Mouse (Mus musculus): ENCODE measurements around the gene Pld1. TPM values are rescaled to one million over a fixed set of nuclear protein-coding genes. Genes with fewer than 3 reads are reported as not detected.

The Pld1 gene
- polyA plus RNA-seq, 1 experiment from 2014 or later: 7.6 TPM

DNA sequence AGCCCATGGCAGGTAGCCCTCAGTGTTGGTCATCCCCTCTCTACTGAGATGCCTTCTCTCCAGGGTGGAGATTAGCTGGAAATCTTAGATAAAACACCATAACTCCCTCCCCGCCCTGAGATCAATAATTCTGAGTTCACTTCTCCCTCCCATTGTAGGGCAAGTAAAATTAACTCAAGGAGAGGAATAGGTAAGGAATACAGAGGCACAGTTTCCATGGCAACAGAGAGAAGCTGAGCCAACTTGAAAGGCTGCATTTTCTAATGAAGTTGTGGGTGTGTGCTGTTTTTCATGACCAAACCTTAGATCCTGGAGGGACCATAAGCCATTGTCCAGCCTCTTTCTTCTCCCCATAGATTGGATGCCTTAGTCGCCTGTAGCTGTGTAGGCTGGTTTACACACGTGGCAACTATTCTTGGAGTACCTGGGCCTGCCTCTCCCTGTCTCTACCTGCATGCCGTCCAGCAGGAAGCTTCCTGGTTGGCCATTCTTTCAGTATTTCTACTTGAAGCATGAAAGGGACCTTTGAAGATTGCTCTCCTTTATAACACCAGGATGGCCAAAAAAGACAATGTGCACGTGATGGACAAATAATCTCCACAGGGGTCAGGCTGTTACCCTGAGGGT lies 96.3 kb downstream of the Pld1 start:
- Histone ChIP-seq H3K4me3 (ENCODE audit: low read depth, low read length) (no peak overlapping the region), H3K27me3 (ENCODE audit: control insufficient read depth, insufficient read depth, low read length) (no peaks in the 10 kb centered on the region), H3K27ac (ENCODE audit: low read length) (no peak overlapping the region), H3K36me3 (ENCODE audit: control insufficient read depth, insufficient read depth, low read length) (no peaks in the 10 kb centered on the region), H3K4me2 (replicated peaks; ENCODE audit: low read depth, low read length) (no peak overlapping the region), H3K9ac (replicated peaks; ENCODE audit: low read depth, low read length) (no peak overlapping the region), H3K9me3 (ENCODE audit: control insufficient read depth, low read depth, low read length) (no peaks in the 10 kb centered on the region), H3K4me1 (ENCODE audit: control insufficient read depth, insufficient read depth, low read length) (no peaks in the 10 kb centered on the region)
- WGBS: 70% methylated on average over 5 of the region's 5 CpGs
- no peak for ATAC-seq (ENCODE audit: insufficient number of reproducible peaks, insufficient read depth, low FRiP score, low read depth)

DNA sequence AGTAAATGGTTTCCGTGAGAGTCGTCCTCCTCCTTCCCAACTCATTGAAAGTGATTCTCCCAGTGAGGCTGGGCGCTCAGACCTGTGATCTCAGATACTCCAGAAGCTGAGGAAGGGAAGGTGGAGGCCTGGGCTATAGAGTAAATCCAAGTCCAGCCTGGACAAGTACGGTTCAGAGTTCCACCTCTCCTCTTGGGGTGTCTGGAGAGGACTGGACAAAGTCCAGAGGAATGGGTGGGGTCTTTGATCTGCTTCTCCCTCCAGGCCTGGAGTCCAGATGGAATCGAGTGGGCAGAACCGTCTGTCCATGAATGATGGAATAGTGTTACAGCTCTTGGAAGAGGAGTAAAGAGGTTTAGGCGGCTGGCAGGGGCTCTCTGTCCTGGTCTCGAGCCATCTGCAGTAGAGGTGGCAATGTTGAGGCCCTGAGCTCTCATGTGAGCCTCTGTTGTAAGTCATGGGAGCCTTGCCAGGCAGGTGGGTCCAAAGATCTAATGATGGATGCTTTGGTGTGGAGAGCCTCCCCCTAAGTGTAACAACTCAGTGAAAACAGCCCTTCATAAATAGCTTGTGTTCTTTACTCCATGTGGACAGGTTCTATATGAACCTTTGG lies 98.9 kb downstream of the Pld1 start:
- no peak for ATAC-seq (ENCODE audit: insufficient number of reproducible peaks, insufficient read depth, low FRiP score, low read depth)
- H3K4me3 ChIP-seq (ENCODE audit: low read depth, low read length): no peak overlapping the region
- H3K9me3 ChIP-seq (ENCODE audit: control insufficient read depth, low read depth, low read length): no peaks in the 10 kb centered on the region
- WGBS: 59% methylated on average over 8 of the region's 8 CpGs
- H3K27me3 ChIP-seq (ENCODE audit: control insufficient read depth, insufficient read depth, low read length): no peaks in the 10 kb centered on the region
- H3K4me1 ChIP-seq (ENCODE audit: control insufficient read depth, insufficient read depth, low read length): no peaks in the 10 kb centered on the region
- H3K4me2 ChIP-seq (replicated peaks; ENCODE audit: low read depth, low read length): no peak overlapping the region
- no peak overlapping the region for H3K27ac ChIP-seq (ENCODE audit: low read length)
- H3K9ac ChIP-seq (replicated peaks; ENCODE audit: low read depth, low read length): no peak overlapping the region
- no peaks in the 10 kb centered on the region for H3K36me3 ChIP-seq (ENCODE audit: control insufficient read depth, insufficient read depth, low read length)

- H3K4me3 ChIP-seq (ENCODE audit: low read depth, low read length): no peak overlapping the region
- H3K27ac ChIP-seq (ENCODE audit: low read length): no peak overlapping the region; the same call in 1 of the 2 replicates
- no peaks in the 10 kb centered on the region for H3K36me3 ChIP-seq (ENCODE audit: control insufficient read depth, insufficient read depth, low read length)
- 49% methylated on average over 2 of the region's 2 CpGs for WGBS
- 0 out of 2 replicates have a peak, but pooled peaks have one; percentile 46 for ATAC-seq (ENCODE audit: insufficient number of reproducible peaks, insufficient read depth, low FRiP score, low read depth)
- H3K4me1 ChIP-seq (ENCODE audit: control insufficient read depth, insufficient read depth, low read length): no peaks in the 10 kb centered on the region
- H3K4me2 ChIP-seq (replicated peaks; ENCODE audit: low read depth, low read length): no peak overlapping the region
- no peaks in the 10 kb centered on the region for H3K27me3 ChIP-seq (ENCODE audit: control insufficient read depth, insufficient read depth, low read length)
- H3K9me3 ChIP-seq (ENCODE audit: control insufficient read depth, low read depth, low read length): no peaks in the 10 kb centered on the region
- H3K9ac ChIP-seq (replicated peaks; ENCODE audit: low read depth, low read length): no peak overlapping the region
Observed at GRCm38 (mm10) chr3:28038106-28038505, 99.6 kb downstream of the Pld1 start.

GRCm38 (mm10) chr3:28039760-28040159 lies 101.3 kb downstream of the Pld1 start:
- Histone ChIP-seq H3K9ac (replicated peaks; ENCODE audit: low read depth, low read length) (no peak overlapping the region), H3K4me1 (ENCODE audit: control insufficient read depth, insufficient read depth, low read length) (no peaks in the 10 kb centered on the region), H3K4me3 (ENCODE audit: low read depth, low read length) (no peak overlapping the region), H3K9me3 (ENCODE audit: control insufficient read depth, low read depth, low read length) (no peaks in the 10 kb centered on the region), H3K36me3 (ENCODE audit: control insufficient read depth, insufficient read depth, low read length) (no peaks in the 10 kb centered on the region), H3K27me3 (ENCODE audit: control insufficient read depth, insufficient read depth, low read length) (no peaks in the 10 kb centered on the region), H3K27ac (ENCODE audit: low read length) (no peak overlapping the region), H3K4me2 (replicated peaks; ENCODE audit: low read depth, low read length) (no peak overlapping the region)
- WGBS: 23% methylated on average over 1 of the region's 1 CpGs
- ATAC-seq (ENCODE audit: insufficient number of reproducible peaks, insufficient read depth, low FRiP score, low read depth): no peak

DNA sequence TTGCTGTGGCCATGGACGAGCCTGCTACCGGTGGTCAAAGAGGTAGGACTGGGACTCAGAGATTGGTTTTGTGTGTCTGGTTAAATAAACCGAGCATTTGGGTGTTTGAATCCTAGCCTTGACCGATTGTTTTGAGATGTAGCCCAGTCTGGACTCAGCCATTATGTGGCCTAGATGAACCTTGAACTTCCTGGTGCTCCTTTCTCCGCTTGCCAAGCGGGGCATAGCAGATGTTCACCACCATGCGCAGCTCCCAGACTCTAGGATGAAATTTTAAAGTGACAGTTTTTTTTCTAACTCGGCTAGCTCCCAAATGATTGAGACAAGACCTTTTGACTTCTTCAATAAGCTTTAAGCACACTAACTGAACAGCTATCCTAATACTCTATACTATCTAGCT lies 102.7 kb downstream of the Pld1 start:
- ATAC-seq (ENCODE audit: insufficient number of reproducible peaks, insufficient read depth, low FRiP score, low read depth): no peak

DNA sequence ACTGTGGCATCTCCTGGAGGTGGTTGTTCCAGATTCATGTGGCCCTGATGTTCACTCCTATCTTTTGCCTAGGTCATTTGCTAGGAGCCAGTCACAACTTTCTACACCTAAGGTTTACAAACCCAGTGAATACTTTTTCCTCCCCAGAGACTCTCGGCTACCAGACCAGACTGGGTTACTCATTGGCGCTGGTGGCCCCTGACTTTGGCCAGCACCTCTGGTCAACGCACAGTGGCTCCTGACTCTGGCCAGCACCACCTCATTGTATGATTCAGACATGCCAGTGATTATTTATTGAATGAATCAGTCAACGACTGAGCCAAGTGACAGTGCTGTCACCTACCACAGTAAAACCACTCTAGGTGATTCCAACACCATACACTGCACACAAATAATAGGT lies 103.9 kb downstream of the Pld1 start:
- Histone ChIP-seq H3K4me2 (replicated peaks; ENCODE audit: low read depth, low read length) (no peak overlapping the region), H3K9ac (replicated peaks; ENCODE audit: low read depth, low read length) (no peak overlapping the region), H3K4me3 (ENCODE audit: low read depth, low read length) (no peak overlapping the region), H3K27ac (ENCODE audit: low read length) (no peak overlapping the region), H3K9me3 (ENCODE audit: control insufficient read depth, low read depth, low read length) (no peaks in the 10 kb centered on the region), H3K36me3 (ENCODE audit: control insufficient read depth, insufficient read depth, low read length) (no peaks in the 10 kb centered on the region), H3K4me1 (ENCODE audit: control insufficient read depth, insufficient read depth, low read length) (no peaks in the 10 kb centered on the region), H3K27me3 (ENCODE audit: control insufficient read depth, insufficient read depth, low read length) (no peaks in the 10 kb centered on the region)
- no peak for ATAC-seq (ENCODE audit: insufficient number of reproducible peaks, insufficient read depth, low FRiP score, low read depth)
- WGBS: 91% methylated on average over 4 of the region's 4 CpGs

More for the DNA sequence above, 102.7 kb downstream of the Pld1 start:
- Histone ChIP-seq H3K27ac (ENCODE audit: low read length) (no peak overlapping the region), H3K4me3 (ENCODE audit: low read depth, low read length) (no peak overlapping the region), H3K9ac (replicated peaks; ENCODE audit: low read depth, low read length) (no peak overlapping the region), H3K9me3 (ENCODE audit: control insufficient read depth, low read depth, low read length) (no peaks in the 10 kb centered on the region), H3K36me3 (ENCODE audit: control insufficient read depth, insufficient read depth, low read length) (no peaks in the 10 kb centered on the region), H3K4me1 (ENCODE audit: control insufficient read depth, insufficient read depth, low read length) (no peaks in the 10 kb centered on the region), H3K27me3 (ENCODE audit: control insufficient read depth, insufficient read depth, low read length) (no peaks in the 10 kb centered on the region), H3K4me2 (replicated peaks; ENCODE audit: low read depth, low read length) (no peak overlapping the region)
- WGBS: 89% methylated on average over 8 of the region's 8 CpGs

DNA sequence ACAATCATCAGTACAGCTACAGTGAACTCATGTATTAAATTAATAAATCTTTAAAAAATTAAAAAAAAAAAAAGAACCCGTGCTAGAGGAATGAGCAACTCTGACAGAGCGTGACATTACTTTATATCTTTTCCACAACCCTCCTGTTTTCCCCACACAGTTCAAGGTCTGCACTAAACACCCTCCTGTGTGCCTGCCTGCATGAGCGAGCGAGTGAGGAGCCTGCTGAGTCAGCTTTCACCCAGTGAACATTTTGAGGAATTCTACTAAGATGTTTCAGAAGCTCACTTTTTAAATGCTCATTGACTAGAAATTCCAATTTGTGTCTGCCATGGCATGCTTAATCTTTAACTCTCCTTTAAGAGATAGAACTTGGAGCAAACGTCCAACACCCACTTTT lies 109.1 kb downstream of the Pld1 start:
- 87% methylated on average over 5 of the region's 5 CpGs for WGBS
- Histone ChIP-seq H3K27ac (ENCODE audit: low read length) (no peak overlapping the region), H3K4me3 (ENCODE audit: low read depth, low read length) (no peak overlapping the region), H3K9ac (replicated peaks; ENCODE audit: low read depth, low read length) (no peak overlapping the region), H3K9me3 (ENCODE audit: control insufficient read depth, low read depth, low read length) (no peaks in the 10 kb centered on the region), H3K36me3 (ENCODE audit: control insufficient read depth, insufficient read depth, low read length) (no peaks in the 10 kb centered on the region), H3K4me1 (ENCODE audit: control insufficient read depth, insufficient read depth, low read length) (no peaks in the 10 kb centered on the region), H3K4me2 (replicated peaks; ENCODE audit: low read depth, low read length) (no peak overlapping the region), H3K27me3 (ENCODE audit: control insufficient read depth, insufficient read depth, low read length) (no peaks in the 10 kb centered on the region)
- ATAC-seq (ENCODE audit: insufficient number of reproducible peaks, insufficient read depth, low FRiP score, low read depth): no peak

GRCm38 (mm10) chr3:28049526-28049925 lies 111.0 kb downstream of the Pld1 start:
- H3K9me3 ChIP-seq (ENCODE audit: control insufficient read depth, low read depth, low read length): no peaks in the 10 kb centered on the region
- no peak overlapping the region for H3K4me2 ChIP-seq (replicated peaks; ENCODE audit: low read depth, low read length)
- no peaks in the 10 kb centered on the region for H3K27me3 ChIP-seq (ENCODE audit: control insufficient read depth, insufficient read depth, low read length)
- ATAC-seq (ENCODE audit: insufficient number of reproducible peaks, insufficient read depth, low FRiP score, low read depth): no peak
- H3K4me3 ChIP-seq (ENCODE audit: low read depth, low read length): no peak overlapping the region
- H3K9ac ChIP-seq (replicated peaks; ENCODE audit: low read depth, low read length): no peak overlapping the region
- H3K27ac ChIP-seq (ENCODE audit: low read length): no peak overlapping the region
- H3K36me3 ChIP-seq (ENCODE audit: control insufficient read depth, insufficient read depth, low read length): no peaks in the 10 kb centered on the region
- WGBS: 67% methylated on average over 2 of the region's 2 CpGs
- H3K4me1 ChIP-seq (ENCODE audit: control insufficient read depth, insufficient read depth, low read length): no peaks in the 10 kb centered on the region

DNA sequence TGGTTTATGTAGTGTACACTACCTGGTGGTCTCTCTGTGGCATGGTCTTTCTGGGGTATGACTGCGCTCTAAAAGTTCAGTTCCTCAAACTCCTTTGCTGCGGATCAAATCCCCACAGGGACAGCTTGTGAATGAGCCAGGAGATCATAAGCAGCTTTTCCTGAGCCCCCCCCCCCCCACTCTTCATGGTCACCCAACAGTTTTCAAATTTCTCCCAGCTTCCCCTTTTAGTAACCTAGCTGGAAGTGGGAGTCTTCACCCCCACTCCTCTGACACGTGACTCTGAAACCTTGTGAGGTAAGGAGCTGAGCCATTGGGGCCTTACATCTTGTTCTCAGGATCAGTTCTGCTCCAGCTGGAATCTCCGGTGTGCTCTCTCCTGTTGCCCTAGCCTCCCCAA lies 114.6 kb downstream of the Pld1 start:
- Histone ChIP-seq H3K4me2 (replicated peaks; ENCODE audit: low read depth, low read length) (no peak overlapping the region), H3K27ac (ENCODE audit: low read length) (no peak overlapping the region), H3K4me3 (ENCODE audit: low read depth, low read length) (no peak overlapping the region), H3K36me3 (ENCODE audit: control insufficient read depth, insufficient read depth, low read length) (no peaks in the 10 kb centered on the region), H3K9me3 (ENCODE audit: control insufficient read depth, low read depth, low read length) (no peaks in the 10 kb centered on the region), H3K27me3 (ENCODE audit: control insufficient read depth, insufficient read depth, low read length) (no peaks in the 10 kb centered on the region), H3K9ac (replicated peaks; ENCODE audit: low read depth, low read length) (no peak overlapping the region), H3K4me1 (ENCODE audit: control insufficient read depth, insufficient read depth, low read length) (no peaks in the 10 kb centered on the region)
- ATAC-seq (ENCODE audit: insufficient number of reproducible peaks, insufficient read depth, low FRiP score, low read depth): no peak
- WGBS: 81% methylated on average over 4 of the region's 4 CpGs

Data from stomach, embryonic 14.5 days (tissue).